Mouse (Mus musculus): Measurements from ENCODE around the gene Tnpo2. TPM values are rescaled to one million over a fixed set of nuclear protein-coding genes. Genes with fewer than 3 reads are reported as not detected.

Tnpo2 gene
- total and polyA plus RNA-seq, 3 experiments = 29.2 to 86.8 (median 62.3) TPM

GRCm38 (mm10) chr8:84996978-84997377 lies 39.7 kb upstream of the Tnpo2 start:
- no peaks in the 10 kb centered on the region for H3K79me2 ChIP-seq (ENCODE audit: control insufficient read depth, insufficient read depth, low read length, poor library complexity)
- no peaks in the 10 kb centered on the region for H3K27me3 ChIP-seq (ENCODE audit: control insufficient read depth in 1 of 2, insufficient read depth in 2 of 2, low read length in 2 of 2)
- no peak overlapping the region for H3K4me3 ChIP-seq (ENCODE audit: control insufficient read depth in 1 of 2, insufficient read depth in 1 of 2, low read depth in 2 of 2, low read length in 2 of 2)
- DNase-seq (ENCODE audit: low read depth, low spot score) = no peak
- no peak overlapping the region for H3K9ac ChIP-seq (ENCODE audit: control insufficient read depth, low read depth, low read length, poor library complexity, severe bottlenecking)
- TF ChIP-seq EP300 (IDR thresholded peaks at IDR 0.05; ENCODE audit: low read depth in 1 of 2, low read length in 2 of 2) = no peak
- TF ChIP-seq MAFK (IDR thresholded peaks at IDR 0.05; ENCODE audit: borderline replicate concordance, low read depth, low read length) = no peak
- H3K27ac ChIP-seq (ENCODE audit: control insufficient read depth, low read depth, low read length) = no peak overlapping the region
- no peaks in the 10 kb centered on the region for H3K36me3 ChIP-seq (ENCODE audit: control insufficient read depth in 1 of 2, insufficient read depth in 2 of 2, low read length in 2 of 2)
- H3K4me1 ChIP-seq (ENCODE audit: control insufficient read depth in 1 of 2, insufficient read depth in 2 of 2, low read length in 2 of 2) = peaks cover 0 to 5% of the 10 kb centered on the region in 2 experiments; a peak in 1 of 4 replicates
- H3K9me3 ChIP-seq (replicated peaks; ENCODE audit: insufficient read depth, low read length) = no peaks in the 10 kb centered on the region

DNA sequence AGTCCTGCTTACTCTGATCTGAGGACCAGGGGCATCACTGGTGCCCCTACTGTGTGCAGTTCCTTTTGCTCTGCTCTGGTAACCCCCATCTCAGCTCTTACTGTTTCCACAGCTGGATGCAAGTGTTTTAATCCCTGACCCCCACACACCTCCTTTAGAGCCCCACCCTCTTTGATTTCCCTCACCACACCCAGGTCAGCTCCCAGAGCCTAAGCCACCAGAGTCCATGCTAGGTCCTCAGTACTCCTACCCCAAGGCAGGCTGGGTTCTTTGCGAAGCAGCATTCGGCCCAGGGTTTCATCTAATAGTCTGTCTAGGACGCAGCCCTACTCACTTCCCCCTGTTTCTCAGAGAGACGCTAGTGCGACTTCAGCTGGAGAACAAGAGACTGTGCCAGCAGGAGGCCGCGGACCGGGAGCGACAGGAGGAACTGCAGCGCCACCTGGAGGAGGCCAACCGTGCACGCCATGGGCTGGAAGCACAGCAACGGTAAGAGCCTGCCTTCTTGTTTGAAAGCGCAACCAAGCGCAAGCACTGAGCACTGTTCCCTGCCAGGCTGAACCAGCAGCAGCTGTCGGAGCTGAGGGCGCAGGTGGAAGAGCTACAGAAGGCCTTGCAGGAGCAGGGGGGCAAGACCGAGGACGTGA lies 38.9 kb upstream of the Tnpo2 start:
- H3K36me3 ChIP-seq (ENCODE audit: control insufficient read depth in 1 of 2, insufficient read depth in 2 of 2, low read length in 2 of 2) = no peaks in the 10 kb centered on the region
- DNase-seq (ENCODE audit: low read depth, low spot score) = peak; percentile 97
- no peak overlapping the region; a peak in 1 of 4 replicates for H3K4me3 ChIP-seq (ENCODE audit: control insufficient read depth in 1 of 2, insufficient read depth in 1 of 2, low read depth in 2 of 2, low read length in 2 of 2)
- peaks cover 0 to 5% of the 10 kb centered on the region in 2 experiments; a peak in 1 of 4 replicates for H3K4me1 ChIP-seq (ENCODE audit: control insufficient read depth in 1 of 2, insufficient read depth in 2 of 2, low read length in 2 of 2)
- H3K27me3 ChIP-seq (ENCODE audit: control insufficient read depth in 1 of 2, insufficient read depth in 2 of 2, low read length in 2 of 2) = no peaks in the 10 kb centered on the region
- peak overlapping the region; percentile 35 for H3K9ac ChIP-seq (ENCODE audit: control insufficient read depth, low read depth, low read length, poor library complexity, severe bottlenecking)
- no peaks in the 10 kb centered on the region for H3K79me2 ChIP-seq (ENCODE audit: control insufficient read depth, insufficient read depth, low read length, poor library complexity)
- H3K9me3 ChIP-seq (replicated peaks; ENCODE audit: insufficient read depth, low read length) = no peaks in the 10 kb centered on the region
- H3K27ac ChIP-seq (ENCODE audit: control insufficient read depth, low read depth, low read length) = no peak overlapping the region; the same call in 1 of the 2 replicates
- 0 out of 2 replicates have a peak, but pooled peaks have one; percentile 47 for TF ChIP-seq ZMIZ1 (IDR thresholded peaks at IDR 0.05; ENCODE audit: low read depth, low read length)
- peak; percentile 64; the same call in 1 of the 2 replicates for TF ChIP-seq MYC (IDR thresholded peaks at IDR 0.05; ENCODE audit: low read depth, low read length)
- peak; percentile 63; the same call in 1 of the 2 replicates for TF ChIP-seq MAZ (IDR thresholded peaks at IDR 0.05; ENCODE audit: low read depth, low read length)
- TF ChIP-seq CTCF (IDR thresholded peaks at IDR 0.05 in 2 of 3, conservative IDR thresholded peaks at IDR 0.05 in 1 of 3; ENCODE audit: control insufficient read depth in 1 of 3, insufficient read depth in 1 of 3, low read depth in 2 of 3, low read length in 3 of 3, poor library complexity in 1 of 3, severe bottlenecking in 1 of 3) = peak in 2 of 3 experiments; percentile 83 to 97
- TF ChIP-seq ELF1 (IDR thresholded peaks at IDR 0.05; ENCODE audit: low read depth, low read length) = peak; percentile 65; the same call in 1 of the 2 replicates
- no peak for TF ChIP-seq TAL1 (IDR thresholded peaks at IDR 0.05; ENCODE audit: low read length)
- 0 out of 2 replicates have a peak, but pooled peaks have one; percentile 19 for TF ChIP-seq JUND (IDR thresholded peaks at IDR 0.05; ENCODE audit: low read depth, low read length)
- no peak for TF ChIP-seq CHD2 (IDR thresholded peaks at IDR 0.05; ENCODE audit: low read length)
- peak; percentile 43; the same call in 1 of the 2 replicates for TF ChIP-seq TCF12 (IDR thresholded peaks at IDR 0.05; ENCODE audit: low read depth, low read length)
- TF ChIP-seq POLR2A (IDR thresholded peaks at IDR 0.05; ENCODE audit: control insufficient read depth in 1 of 2, insufficient read depth in 1 of 2, low read depth in 1 of 2, low read length in 2 of 2, poor library complexity in 1 of 2) = no peak
- no peak for TF ChIP-seq POLR2AphosphoS5 (IDR thresholded peaks at IDR 0.05; ENCODE audit: borderline replicate concordance, low read depth, low read length)
- peak; percentile 68 for TF ChIP-seq ZC3H11A (IDR thresholded peaks at IDR 0.05; ENCODE audit: low read depth, low read length)
- no peak for TF ChIP-seq KAT2A (conservative IDR thresholded peaks at IDR 0.05; ENCODE audit: low read depth, low read length)
- no peak for TF ChIP-seq MAFK (IDR thresholded peaks at IDR 0.05; ENCODE audit: borderline replicate concordance, low read depth, low read length)
- TF ChIP-seq HCFC1 (IDR thresholded peaks at IDR 0.05; ENCODE audit: low read depth, low read length) = peak; percentile 70
- no peak for TF ChIP-seq NRF1 (IDR thresholded peaks at IDR 0.05; ENCODE audit: insufficient read depth, low read depth, low read length, poor library complexity, severe bottlenecking)
- peak; percentile 52; the same call in 1 of the 2 replicates for TF ChIP-seq TBP (IDR thresholded peaks at IDR 0.05; ENCODE audit: low read depth, low read length)
- TF ChIP-seq BHLHE40 (IDR thresholded peaks at IDR 0.05; ENCODE audit: borderline replicate concordance, low read depth, low read length) = no peak
- peak; percentile 64; the same call in 1 of the 2 replicates for TF ChIP-seq ETS1 (IDR thresholded peaks at IDR 0.05; ENCODE audit: low read depth, low read length)
- peak; percentile 81 for TF ChIP-seq SIN3A (IDR thresholded peaks at IDR 0.05; ENCODE audit: low read length)
- peak; percentile 34; the same call in 1 of the 2 replicates for TF ChIP-seq ZNF384 (IDR thresholded peaks at IDR 0.05; ENCODE audit: low read depth, low read length)
- TF ChIP-seq CHD1 (IDR thresholded peaks at IDR 0.05; ENCODE audit: low read depth, low read length) = no peak
- TF ChIP-seq E2F4 (IDR thresholded peaks at IDR 0.05; ENCODE audit: borderline replicate concordance, low read depth, low read length) = no peak
- no peak for TF ChIP-seq EP300 (IDR thresholded peaks at IDR 0.05; ENCODE audit: low read depth in 1 of 2, low read length in 2 of 2)
- TF ChIP-seq RCOR1 (IDR thresholded peaks at IDR 0.05; ENCODE audit: low read depth, low read length) = peak; percentile 43; the same call in 1 of the 2 replicates
- TF ChIP-seq USF2 (IDR thresholded peaks at IDR 0.05; ENCODE audit: borderline replicate concordance in 1 of 2, insufficient read depth in 1 of 2, low read depth in 1 of 2, low read length in 2 of 2) = no peak
- TF ChIP-seq ZKSCAN1 (IDR thresholded peaks at IDR 0.05; ENCODE audit: low read depth, low read length) = peak; percentile 36; the same call in 1 of the 2 replicates
- no peak for TF ChIP-seq MYB (IDR thresholded peaks at IDR 0.05; ENCODE audit: low read depth, low read length)
- peak; percentile 82 for TF ChIP-seq RAD21 (IDR thresholded peaks at IDR 0.05; ENCODE audit: low read depth, low read length)
